ENCODE assay signal across 17 mouse cellular contexts in the genomic region with DNA sequence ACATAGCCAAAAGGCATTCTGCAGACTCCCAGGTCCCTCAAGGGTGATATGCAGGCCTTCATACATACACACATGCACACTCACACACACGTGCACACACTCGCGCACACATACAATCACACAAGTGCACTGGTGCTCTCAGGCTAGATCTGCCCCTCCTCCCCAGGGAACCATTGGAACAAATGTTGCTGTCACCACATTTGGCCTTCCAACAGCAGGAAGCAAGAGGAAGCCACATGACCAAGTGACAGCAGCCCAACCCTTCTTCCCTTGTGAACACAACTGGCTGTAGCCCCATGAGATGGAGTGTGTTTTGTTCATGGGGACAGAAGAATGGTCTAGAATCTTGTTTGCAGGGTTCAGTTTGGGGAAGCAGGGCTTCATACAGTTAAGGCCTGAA.
DNase-seq lines count a peak whose midpoint lies in the region; ATAC-seq and TF ChIP-seq lines count a peak whose summit lies in the region.
"Had no signal": no experiment of that assay in that cellular context is flagged by ENCODE, and none has a peak within 500 bp of the region (broad histone marks: within the 10 kb centered on the region; RNA-seq: fewer than 3 reads in every experiment).

No protein-coding gene starts in this region.

- TF ChIP-seq CTCF in thymus, adult 2 months (IDR thresholded peaks at IDR 0.05; ENCODE audit: borderline replicate concordance, control insufficient read depth, extremely low read depth, insufficient read depth, low read length, poor library complexity): no peak

- no peak overlapping the region for H3K4me2 ChIP-seq in heart, embryonic 11.5 days
- H3K4me2 ChIP-seq: embryonic facial prominence, embryonic 12.5 days; liver, embryonic 12.5 days; neural tube, embryonic 13.5 days had no signal

- no peak for ATAC-seq in heart, embryonic 11.5 days (replicated peaks; ENCODE audit: insufficient number of reproducible peaks, low FRiP score, low TSS enrichment)
- ATAC-seq: hindbrain, postnatal 0 days; liver, embryonic 12.5 days had no signal

- H3K27me3 ChIP-seq in heart, embryonic 11.5 days (ENCODE audit: control insufficient read depth, insufficient read depth, low read length): no peaks in the 10 kb centered on the region
- H3K27me3 ChIP-seq in thymus, adult 2 months (ENCODE audit: control insufficient read depth, insufficient read depth, low read length): no peaks in the 10 kb centered on the region
- no peaks in the 10 kb centered on the region for H3K27me3 ChIP-seq in forebrain, embryonic 10.5 days (ENCODE audit: poor library complexity, severe bottlenecking)
- H3K27me3 ChIP-seq: embryonic facial prominence, embryonic 12.5 days; liver, embryonic 12.5 days had no signal

- H3K9ac ChIP-seq in heart, embryonic 11.5 days (ENCODE audit: low read depth, low read length): no peak overlapping the region
- H3K9ac ChIP-seq: embryonic facial prominence, embryonic 12.5 days; liver, embryonic 12.5 days; neural tube, embryonic 13.5 days had no signal

- 83% methylated on average over 3 of the region's 3 CpGs for WGBS in heart, embryonic 11.5 days (ENCODE audit: insufficient replicate concordance)
- WGBS in thymus, adult 2 months: 88% methylated on average over 3 of the region's 3 CpGs
- 96% methylated on average over 3 of the region's 3 CpGs for WGBS in forebrain, embryonic 10.5 days

- H3K4me3 ChIP-seq in heart, embryonic 11.5 days (ENCODE audit: low read depth, low read length): no peak overlapping the region
- no peak overlapping the region for H3K4me3 ChIP-seq in thymus, adult 2 months (ENCODE audit: control insufficient read depth, insufficient read depth, low read length)
- no peak overlapping the region for H3K4me3 ChIP-seq in forebrain, embryonic 10.5 days
- H3K4me3 ChIP-seq: embryonic facial prominence, embryonic 12.5 days; limb, embryonic 10.5 days; liver, embryonic 12.5 days; neural tube, embryonic 13.5 days had no signal

- no peaks in the 10 kb centered on the region for H3K4me1 ChIP-seq in heart, embryonic 11.5 days (ENCODE audit: control insufficient read depth, insufficient read depth, low read length)
- peaks cover 38% of the 10 kb centered on the region for H3K4me1 ChIP-seq in thymus, adult 2 months (replicated peaks; ENCODE audit: control insufficient read depth, insufficient read depth, low read length)
- H3K4me1 ChIP-seq in forebrain, embryonic 10.5 days: peaks cover 26% of the 10 kb centered on the region
- H3K4me1 ChIP-seq: liver, embryonic 12.5 days had no signal

- no peaks in the 10 kb centered on the region; the same call in 1 of the 2 replicates for H3K9me3 ChIP-seq in heart, embryonic 11.5 days (replicated peaks; ENCODE audit: control insufficient read depth, low read length)
- peaks cover 13% of the 10 kb centered on the region; the same call in 1 of the 2 replicates for H3K9me3 ChIP-seq in forebrain, embryonic 10.5 days
- H3K9me3 ChIP-seq: limb, embryonic 10.5 days; neural tube, embryonic 13.5 days had no signal

- TF ChIP-seq POLR2A in thymus, adult 2 months (IDR thresholded peaks at IDR 0.05; ENCODE audit: control insufficient read depth, extremely low read depth, insufficient read depth, low read length, poor library complexity): no peak

- H3K27ac ChIP-seq in heart, embryonic 11.5 days (ENCODE audit: low read depth, low read length): no peak overlapping the region
- no peak overlapping the region for H3K27ac ChIP-seq in thymus, adult 2 months (ENCODE audit: control insufficient read depth, insufficient read depth, low read length)
- no peak overlapping the region for H3K27ac ChIP-seq in forebrain, embryonic 10.5 days
- H3K27ac ChIP-seq: embryonic facial prominence, embryonic 12.5 days; hindbrain, postnatal 0 days; limb, embryonic 10.5 days; liver, embryonic 12.5 days; macrophage had no signal

- H3K36me3 ChIP-seq in heart, embryonic 11.5 days (ENCODE audit: control insufficient read depth, insufficient read depth, low read length): no peaks in the 10 kb centered on the region
- no peaks in the 10 kb centered on the region for H3K36me3 ChIP-seq in thymus, adult 2 months (ENCODE audit: control insufficient read depth, insufficient read depth, low read length)
- H3K36me3 ChIP-seq in forebrain, embryonic 10.5 days (replicated peaks): no peaks in the 10 kb centered on the region
- H3K36me3 ChIP-seq: embryonic facial prominence, embryonic 12.5 days; G1E; limb, embryonic 10.5 days; liver, embryonic 12.5 days; neural tube, embryonic 13.5 days had no signal

- DNase-seq in heart, adult 8-10 months (ENCODE audit: low spot score): peak; percentile 55
- peak; percentile 23 for DNase-seq in thymus, adult 2 months
- no peak for DNase-seq in thymus, adult 18-20 months
- DNase-seq in heart, postnatal 4 days: peak; percentile 49
- DNase-seq in lung, postnatal 4 days: peak; percentile 32 to 34
- DNase-seq in urinary bladder, postnatal 36 days (ENCODE audit: low spot score in 2 of 2): no peak
- no peak for DNase-seq in forebrain, embryonic 10.5 days (ENCODE audit: extremely low spot score, low spot score)
- DNase-seq: cerebellum, postnatal 36 days; right cerebral cortex, postnatal 4 days had no signal

Comparison
In these comparisons a context has a peak if more than half of its experiments do, and no peak if none do; other contexts are left out.
1. DNase-seq: peak in heart, adult 8-10 months (single experiment), thymus, adult 2 months (single experiment), heart, postnatal 4 days (single experiment) and lung, postnatal 4 days (2 of 2); none in thymus, adult 18-20 months (0 of 2), urinary bladder, postnatal 36 days (0 of 2) and forebrain, embryonic 10.5 days (single experiment).